Mouse (Mus musculus): Measurements from ENCODE around the gene Nr4a1. TPM values are rescaled to one million over a fixed set of nuclear protein-coding genes. Genes with fewer than 3 reads are reported as not detected.

The Nr4a1 gene
- polyA plus RNA-seq, 1 experiment from 2014 or later: 5.0 TPM

DNA sequence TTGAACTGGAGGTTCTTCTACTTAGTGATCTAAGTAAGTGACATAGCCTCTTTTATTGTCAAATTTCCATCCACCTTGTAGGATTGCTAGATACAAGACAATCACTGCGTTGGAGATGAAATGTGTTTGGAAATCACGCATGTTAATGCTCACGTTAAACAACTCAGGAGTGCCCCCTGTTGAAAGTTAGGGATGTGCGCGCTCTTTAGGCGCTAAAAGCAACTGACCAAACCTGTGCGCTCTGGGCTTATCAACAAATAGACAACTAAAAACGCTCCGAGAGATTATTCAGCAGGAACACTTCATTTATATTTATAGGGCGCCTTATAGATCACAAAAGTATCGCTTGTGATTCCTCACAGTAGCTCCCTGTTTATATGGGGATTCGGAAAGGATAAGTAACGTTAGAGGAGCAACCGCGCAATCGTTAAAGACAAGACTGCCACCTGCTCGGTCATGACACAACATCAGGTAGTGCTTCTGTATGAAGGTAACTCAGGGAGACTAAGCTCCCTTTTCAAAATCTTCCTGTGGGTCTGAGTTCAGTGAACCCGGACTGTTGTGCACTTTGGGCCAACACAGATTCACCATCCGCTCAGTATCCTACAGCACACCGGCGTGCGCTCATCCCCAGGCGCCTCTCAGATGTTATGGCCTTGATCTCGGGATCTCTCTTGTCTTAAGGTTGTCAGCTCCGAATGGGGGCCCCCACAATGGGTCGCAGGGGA is 29.3 kb downstream of the Nr4a1 start:
- ATAC-seq (ENCODE audit: low FRiP score, low TSS enrichment): no peak
- H3K4me3 ChIP-seq (ENCODE audit: low read length): peak overlapping the region; percentile 96
- no peaks in the 10 kb centered on the region for H3K27me3 ChIP-seq (ENCODE audit: control insufficient read depth, insufficient read depth, low read length)
- H3K4me2 ChIP-seq (replicated peaks; ENCODE audit: low read depth, low read length): peak overlapping the region; percentile 82
- no peaks in the 10 kb centered on the region for H3K9me3 ChIP-seq (ENCODE audit: control insufficient read depth, low read length)
- peak overlapping the region; percentile 90 for H3K9ac ChIP-seq (ENCODE audit: low read depth, low read length)
- WGBS: 1% methylated on average over 26 of the region's 26 CpGs
- peaks cover 16% of the 10 kb centered on the region for H3K4me1 ChIP-seq (ENCODE audit: control insufficient read depth, insufficient read depth, low read length)
- H3K27ac ChIP-seq (ENCODE audit: low read depth, low read length): peak overlapping the region; percentile 10; the same call in 1 of the 2 replicates
- peaks cover 21% of the 10 kb centered on the region for H3K36me3 ChIP-seq (ENCODE audit: control insufficient read depth, insufficient read depth, low read length)

DNA sequence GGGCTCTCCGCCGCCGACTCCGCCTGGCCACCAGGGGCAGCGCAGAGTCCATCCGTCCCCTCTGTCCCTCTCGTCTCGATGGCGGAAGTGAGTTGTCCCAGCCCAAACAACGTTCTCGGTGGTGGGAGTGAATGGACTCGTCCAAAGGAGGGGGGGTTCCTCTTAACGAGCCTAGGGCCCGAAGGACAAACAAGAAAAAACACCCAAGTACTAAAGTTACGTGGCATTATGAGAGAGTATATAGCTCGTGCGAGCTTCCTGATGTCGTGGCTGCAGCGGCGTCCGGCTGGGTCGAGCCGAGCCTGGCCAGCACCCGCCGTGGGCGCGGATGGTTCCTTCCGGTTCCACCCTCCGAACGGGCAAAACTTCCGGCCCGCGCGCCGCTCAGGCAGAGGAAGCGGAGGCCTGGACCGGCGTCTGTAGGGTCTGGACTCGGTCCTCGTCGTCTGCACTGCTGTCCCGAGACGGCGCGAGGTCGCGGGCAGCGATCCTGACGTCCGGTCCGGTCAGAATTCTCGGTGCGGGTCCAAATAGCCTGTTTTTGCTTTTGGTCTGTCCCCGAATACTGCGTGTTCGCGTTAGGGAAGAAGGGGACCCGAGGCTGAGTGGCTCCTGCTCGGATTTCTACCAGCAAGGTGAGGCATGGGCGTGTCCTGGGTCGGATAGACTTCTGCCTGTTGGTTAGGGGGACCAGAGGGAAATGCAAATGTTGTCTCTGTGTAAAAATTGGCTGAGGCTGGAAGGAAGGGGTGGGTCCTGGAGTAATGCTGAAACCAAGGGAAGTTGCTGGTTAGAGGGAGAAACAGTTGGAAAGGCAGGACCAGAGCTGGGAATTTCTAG is 30.1 kb downstream of the Nr4a1 start, which contains the start of gene Atg101:
Gene Atg101, plus strand, starts transcription at position 362 of the 840 bp plus-strand sequence.
- peak within 1 kb of the TSS; percentile 90 for H3K9ac ChIP-seq (ENCODE audit: low read depth, low read length)
- peaks cover 29% of the 10 kb centered on the region for H3K36me3 ChIP-seq (ENCODE audit: control insufficient read depth, insufficient read depth, low read length)
- WGBS: under 1% methylated on average over 61 of the region's 61 CpGs
- peak within 1 kb of the TSS; percentile 96 for H3K4me3 ChIP-seq (ENCODE audit: low read length)
- no peaks in the 10 kb centered on the region for H3K9me3 ChIP-seq (ENCODE audit: control insufficient read depth, low read length)
- peak within 1 kb of the TSS; percentile 86 for H3K27ac ChIP-seq (ENCODE audit: low read depth, low read length)
- H3K4me1 ChIP-seq (ENCODE audit: control insufficient read depth, insufficient read depth, low read length): peaks cover 8% of the 10 kb centered on the region
- H3K4me2 ChIP-seq (replicated peaks; ENCODE audit: low read depth, low read length): peak within 1 kb of the TSS; percentile 82
- peak; percentile 92 for ATAC-seq (ENCODE audit: low FRiP score, low TSS enrichment)
- H3K27me3 ChIP-seq (ENCODE audit: control insufficient read depth, insufficient read depth, low read length): no peaks in the 10 kb centered on the region

DNA sequence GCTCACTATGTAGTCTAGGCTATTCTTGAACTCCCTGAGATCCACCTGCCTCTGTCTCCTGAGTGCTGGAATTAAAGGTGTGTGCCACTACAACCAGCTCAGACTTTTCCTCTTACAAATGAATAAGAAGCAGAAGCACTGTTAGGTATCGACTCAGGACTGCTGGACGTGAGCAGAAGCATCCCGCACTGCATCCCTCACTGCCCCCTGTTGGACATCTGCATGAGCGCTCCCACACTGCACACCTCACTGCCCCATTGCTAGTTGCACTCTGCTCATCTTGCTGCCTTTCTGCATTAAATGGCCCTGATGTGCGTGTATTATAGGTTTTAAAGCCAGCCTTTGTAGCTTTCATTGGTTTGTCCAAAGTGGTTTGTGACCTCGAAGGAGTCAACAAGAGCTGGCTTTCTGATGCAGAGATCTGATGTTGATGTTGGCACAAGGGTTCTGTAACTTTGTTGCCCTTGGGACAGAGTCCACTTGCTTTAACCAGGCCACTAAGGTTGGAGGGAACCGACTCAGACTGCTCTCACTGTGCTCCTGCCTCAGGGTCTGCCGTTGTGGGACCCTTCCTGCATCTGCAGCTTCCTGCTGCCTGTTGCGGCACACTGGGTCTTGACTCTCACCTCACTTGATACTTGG is 32.2 kb downstream of the Nr4a1 start:
- Histone ChIP-seq H3K9me3 (ENCODE audit: control insufficient read depth, low read length) (no peaks in the 10 kb centered on the region), H3K4me3 (ENCODE audit: low read length) (no peak overlapping the region), H3K4me1 (ENCODE audit: control insufficient read depth, insufficient read depth, low read length) (peaks cover 8% of the 10 kb centered on the region), H3K4me2 (replicated peaks; ENCODE audit: low read depth, low read length) (no peak overlapping the region), H3K27ac (ENCODE audit: low read depth, low read length) (no peak overlapping the region), H3K36me3 (ENCODE audit: control insufficient read depth, insufficient read depth, low read length) (peaks cover 50% of the 10 kb centered on the region), H3K27me3 (ENCODE audit: control insufficient read depth, insufficient read depth, low read length) (no peaks in the 10 kb centered on the region), H3K9ac (ENCODE audit: low read depth, low read length) (no peak overlapping the region)
- WGBS: 73% methylated on average over 9 of the region's 9 CpGs
- no peak for ATAC-seq (ENCODE audit: low FRiP score, low TSS enrichment)

DNA sequence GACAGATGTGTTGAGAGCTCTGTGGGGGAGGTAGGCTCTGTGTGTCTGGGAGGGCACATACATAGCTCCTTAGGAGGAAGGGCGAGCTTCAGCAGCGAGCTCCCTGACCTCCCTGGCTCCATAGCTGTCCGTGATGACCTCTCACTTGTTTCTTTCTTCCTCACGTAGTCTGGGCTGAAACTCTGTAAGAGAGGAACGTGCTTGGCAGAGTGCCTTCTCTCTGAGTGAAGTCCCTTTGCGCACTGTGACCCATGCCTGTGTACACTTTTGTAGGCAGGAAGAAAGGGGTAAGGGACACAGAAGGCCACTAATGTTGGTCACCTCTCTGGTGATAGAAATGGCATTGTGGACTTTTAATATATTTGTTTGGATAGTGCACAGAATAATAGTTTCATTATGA is 33.3 kb downstream of the Nr4a1 start:
- Histone ChIP-seq H3K4me2 (replicated peaks; ENCODE audit: low read depth, low read length) (no peak overlapping the region), H3K36me3 (ENCODE audit: control insufficient read depth, insufficient read depth, low read length) (peaks cover 57% of the 10 kb centered on the region), H3K4me3 (ENCODE audit: low read length) (no peak overlapping the region), H3K4me1 (ENCODE audit: control insufficient read depth, insufficient read depth, low read length) (peaks cover 8% of the 10 kb centered on the region), H3K27me3 (ENCODE audit: control insufficient read depth, insufficient read depth, low read length) (no peaks in the 10 kb centered on the region), H3K9me3 (ENCODE audit: control insufficient read depth, low read length) (no peaks in the 10 kb centered on the region), H3K9ac (ENCODE audit: low read depth, low read length) (no peak overlapping the region), H3K27ac (ENCODE audit: low read depth, low read length) (no peak overlapping the region)
- WGBS: 81% methylated on average over 6 of the region's 6 CpGs
- ATAC-seq (ENCODE audit: low FRiP score, low TSS enrichment): no peak

DNA sequence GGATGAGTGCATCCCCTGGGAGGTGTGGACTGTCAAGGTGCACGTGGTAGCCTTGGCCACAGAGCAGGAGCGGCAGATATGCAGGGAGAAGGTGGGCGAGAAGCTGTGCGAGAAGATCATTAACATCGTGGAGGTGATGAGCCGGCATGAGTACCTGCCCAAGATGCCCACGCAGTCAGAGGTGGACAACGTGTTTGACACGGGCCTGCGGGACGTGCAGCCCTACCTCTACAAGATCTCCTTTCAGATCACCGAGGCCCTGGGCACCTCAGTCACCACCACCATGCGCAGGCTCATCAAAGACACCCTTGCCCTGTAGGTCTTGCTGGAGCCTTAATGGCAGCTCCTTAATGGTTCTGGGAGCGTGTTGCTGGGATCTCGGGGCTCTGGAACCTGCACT is 36.3 kb downstream of the Nr4a1 start:
- Histone ChIP-seq H3K4me2 (replicated peaks; ENCODE audit: low read depth, low read length) (no peak overlapping the region), H3K4me1 (ENCODE audit: control insufficient read depth, insufficient read depth, low read length) (peaks cover 17% of the 10 kb centered on the region), H3K27me3 (ENCODE audit: control insufficient read depth, insufficient read depth, low read length) (no peaks in the 10 kb centered on the region), H3K36me3 (ENCODE audit: control insufficient read depth, insufficient read depth, low read length) (peaks cover 57% of the 10 kb centered on the region), H3K4me3 (ENCODE audit: low read length) (no peak overlapping the region), H3K9ac (ENCODE audit: low read depth, low read length) (no peak overlapping the region), H3K27ac (ENCODE audit: low read depth, low read length) (no peak overlapping the region), H3K9me3 (ENCODE audit: control insufficient read depth, low read length) (no peaks in the 10 kb centered on the region)
- 95% methylated on average over 15 of the region's 15 CpGs for WGBS
- ATAC-seq (ENCODE audit: low FRiP score, low TSS enrichment): no peak

DNA sequence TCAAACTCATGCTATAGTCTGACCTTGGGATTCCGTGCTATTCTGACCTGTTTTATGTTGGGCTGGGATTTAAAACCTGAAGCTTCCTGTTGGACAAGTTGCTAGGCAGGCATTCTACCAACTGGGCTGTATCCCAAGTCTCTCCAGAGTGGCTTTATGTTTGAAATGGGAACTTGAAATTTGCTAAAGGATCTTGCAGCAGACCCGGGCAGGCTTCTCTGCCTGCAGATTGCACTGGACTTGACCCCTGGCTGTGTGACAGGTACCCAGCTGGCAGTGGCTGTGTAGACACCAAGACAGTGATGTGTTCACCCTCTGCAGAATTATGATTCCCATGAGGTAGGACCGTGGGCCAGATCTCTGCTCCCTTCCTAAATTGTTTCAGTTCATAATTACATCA is 37.9 kb downstream of the Nr4a1 start:
- H3K4me2 ChIP-seq (replicated peaks; ENCODE audit: low read depth, low read length): no peak overlapping the region
- no peaks in the 10 kb centered on the region for H3K27me3 ChIP-seq (ENCODE audit: control insufficient read depth, insufficient read depth, low read length)
- 86% methylated on average over 3 of the region's 3 CpGs for WGBS
- no peaks in the 10 kb centered on the region for H3K9me3 ChIP-seq (ENCODE audit: control insufficient read depth, low read length)
- peaks cover 18% of the 10 kb centered on the region for H3K4me1 ChIP-seq (ENCODE audit: control insufficient read depth, insufficient read depth, low read length)
- no peak overlapping the region for H3K4me3 ChIP-seq (ENCODE audit: low read length)
- no peak overlapping the region for H3K9ac ChIP-seq (ENCODE audit: low read depth, low read length)
- H3K27ac ChIP-seq (ENCODE audit: low read depth, low read length): peak overlapping the region; percentile 91; the same call in 1 of the 2 replicates
- ATAC-seq (ENCODE audit: low FRiP score, low TSS enrichment): no peak
- peaks cover 50% of the 10 kb centered on the region for H3K36me3 ChIP-seq (ENCODE audit: control insufficient read depth, insufficient read depth, low read length)

DNA sequence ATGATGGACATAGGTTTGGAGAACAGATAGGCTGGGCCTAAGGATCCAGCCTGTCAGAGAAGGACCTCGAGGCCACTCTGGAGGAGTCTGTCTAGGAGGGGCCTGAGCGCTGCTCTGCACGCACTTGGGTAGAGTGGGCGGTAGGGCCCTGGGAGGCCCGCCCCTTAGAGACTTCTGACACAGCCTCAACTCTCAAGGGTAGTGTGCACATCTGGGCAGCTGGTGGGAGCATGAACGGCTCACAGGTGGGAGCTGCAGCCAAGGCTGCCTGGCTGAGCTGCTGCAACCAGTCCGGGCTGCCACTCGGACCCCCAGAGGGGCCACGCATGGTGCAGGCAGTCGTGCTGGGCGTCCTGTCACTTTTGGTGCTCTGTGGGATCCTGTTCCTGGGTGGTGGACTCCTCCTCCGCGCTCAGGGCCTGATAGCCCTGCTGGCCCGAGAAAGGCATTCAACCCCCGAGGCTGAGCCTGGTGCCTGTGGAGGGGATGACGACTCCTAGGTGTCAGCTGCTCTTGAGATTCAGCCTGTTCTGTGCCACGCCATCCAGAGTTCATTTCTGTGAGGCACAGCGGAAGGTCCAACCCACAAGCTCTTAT is 39.1 kb downstream of the Nr4a1 start, which contains the start of gene 6030408B16Rik:
Gene 6030408B16Rik, plus strand, starts transcription at position 188 of the 597 bp plus-strand sequence.
- ATAC-seq (ENCODE audit: low FRiP score, low TSS enrichment): peak; percentile 70
- H3K36me3 ChIP-seq (ENCODE audit: control insufficient read depth, insufficient read depth, low read length): peaks cover 40% of the 10 kb centered on the region

DNA sequence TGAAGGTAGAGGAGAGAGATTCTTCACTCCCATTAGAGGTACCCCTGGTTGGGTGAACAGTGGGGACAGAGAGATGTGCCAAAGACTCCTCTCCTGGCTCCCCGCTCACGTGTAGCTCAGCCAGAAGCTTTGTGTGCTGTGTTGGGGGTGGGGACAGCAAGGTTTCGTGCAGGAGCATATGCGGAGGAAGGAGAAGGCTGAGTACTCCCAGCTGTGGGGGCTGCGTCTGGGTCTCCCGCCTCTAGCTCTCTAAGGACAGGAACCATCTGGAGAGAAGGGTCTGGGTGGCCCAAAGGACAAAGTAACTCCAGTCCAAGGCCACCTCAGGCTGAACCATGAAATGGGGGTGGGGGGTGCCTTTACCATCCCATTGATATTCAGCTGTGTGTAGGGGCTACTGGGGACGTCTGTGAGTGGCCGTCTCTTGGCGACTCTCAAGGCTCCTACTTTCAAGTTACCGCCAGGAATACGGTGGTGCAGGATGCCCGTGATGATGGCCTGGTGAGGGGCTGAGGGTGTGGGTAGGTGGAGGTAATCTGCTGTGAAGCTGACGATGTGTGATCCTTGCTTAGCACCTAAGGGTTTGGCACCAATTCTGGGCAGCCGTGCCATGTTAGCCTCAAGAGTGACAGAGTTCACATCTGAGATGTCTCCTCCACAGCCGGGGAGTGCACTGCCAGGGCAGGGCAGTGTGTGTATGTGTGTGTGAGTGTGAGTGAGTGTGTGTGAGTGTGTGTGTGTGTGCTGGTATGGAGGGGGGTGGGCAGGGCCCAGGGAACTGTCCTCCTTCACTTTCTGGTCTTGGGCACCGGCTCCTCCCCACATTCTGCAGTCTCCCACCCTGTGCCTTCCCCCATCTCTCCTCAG is 40.2 kb downstream of the Nr4a1 start:
- H3K9ac ChIP-seq (ENCODE audit: low read depth, low read length): peak overlapping the region; percentile 56
- peaks cover 22% of the 10 kb centered on the region for H3K4me1 ChIP-seq (ENCODE audit: control insufficient read depth, insufficient read depth, low read length)
- peak; percentile 81 for ATAC-seq (ENCODE audit: low FRiP score, low TSS enrichment)
- peak overlapping the region; percentile 46 for H3K4me2 ChIP-seq (replicated peaks; ENCODE audit: low read depth, low read length)
- H3K4me3 ChIP-seq (ENCODE audit: low read length): peak overlapping the region; percentile 32
- no peaks in the 10 kb centered on the region for H3K9me3 ChIP-seq (ENCODE audit: control insufficient read depth, low read length)
- peak overlapping the region; percentile 91 for H3K27ac ChIP-seq (ENCODE audit: low read depth, low read length)
- no peaks in the 10 kb centered on the region for H3K27me3 ChIP-seq (ENCODE audit: control insufficient read depth, insufficient read depth, low read length)
- peaks cover 28% of the 10 kb centered on the region for H3K36me3 ChIP-seq (ENCODE audit: control insufficient read depth, insufficient read depth, low read length)
- WGBS: 23% methylated on average over 16 of the region's 16 CpGs

More for the DNA sequence above, 39.1 kb downstream of the Nr4a1 start, which contains the start of gene 6030408B16Rik:
- no peaks in the 10 kb centered on the region for H3K27me3 ChIP-seq (ENCODE audit: control insufficient read depth, insufficient read depth, low read length)
- H3K4me1 ChIP-seq (ENCODE audit: control insufficient read depth, insufficient read depth, low read length): peaks cover 19% of the 10 kb centered on the region
- no peaks in the 10 kb centered on the region for H3K9me3 ChIP-seq (ENCODE audit: control insufficient read depth, low read length)
- peak within 1 kb of the TSS; percentile 91 for H3K27ac ChIP-seq (ENCODE audit: low read depth, low read length)
- H3K9ac ChIP-seq (ENCODE audit: low read depth, low read length): peak within 1 kb of the TSS; percentile 56
- 31% methylated on average over 18 of the region's 18 CpGs for WGBS
- H3K4me2 ChIP-seq (replicated peaks; ENCODE audit: low read depth, low read length): peak within 1 kb of the TSS; percentile 46
- H3K4me3 ChIP-seq (ENCODE audit: low read length): peak within 1 kb of the TSS; percentile 32

All from kidney, embryonic 14.5 days (tissue).